Mouse (Mus musculus) Patski (cell line): ENCODE measurements around the gene Sdk1. TPM values are rescaled to one million over a fixed set of nuclear protein-coding genes. Genes with fewer than 3 reads are reported as not detected.
A peak's percentile ranks its signal among the peaks of the same experiment; 100 is the strongest.

Experiments used
- ATAC-seq: fragments of 100-300 bp; one replicate; pipeline ENCODE4 v1.8.0; 2021
- CTCF ChIA-PET: fragments of 350-600 bp; sonication (Branson Sonifier 250); formaldehyde crosslinking; loops from one replicate; lab custom pipeline; 2022; ENCODE audit warnings: inconsistent platforms; lab: Charles Lee
- POLR2A ChIA-PET: fragments of 350-600 bp; sonication (Branson Sonifier 250); formaldehyde crosslinking; loops from one replicate; lab custom pipeline; 2022; ENCODE audit warnings: antibody characterized with exemption, inconsistent platforms; lab: Charles Lee
- DNase-seq: peaks from one replicate; pipeline ENCODE4 v3.0.0-alpha.2; 2011; ENCODE audit warnings: low read depth, low spot score
- H3K27me3 ChIP-seq: fragments of 371-371 bp; one replicate; pipeline ENCODE4 v1.5.1; 2021
- CTCF ChIP-seq: fragments of 100-300 bp; IDR thresholded peaks from one replicate; pipeline ENCODE4 v1.5.1; 2021
- in situ Hi-C: fragments of 300-500 bp; cut with MboI; formaldehyde crosslinking; loops from 3 replicates; pipeline ENCODE4 v1.11.1; 2018; ENCODE audit warnings: low pct_unique_long_range_greater_than_20kb, mixed read lengths
- polyA plus RNA-seq: library from polyadenylated mRNA; unstranded; gene quantifications from one replicate; pipeline ENCODE4 v1.2.3, GENCODE M21; 2021

Gene Sdk1
- polyA plus RNA-seq, 1 experiment from 2014 or later = 35.4 TPM

- no peak for DNase-seq
- ChIA-PET CTCF (interaction anchor here (0.9 to 1.4 kb wide), 2 partner anchors 15 to 120 kb away, joined by 3 to 4 read pairs; no protein-coding TSS in a partner anchor), POLR2A (no interaction called here)
- no peak for ATAC-seq
- in situ Hi-C loops = no loop called here
- no peak for TF ChIP-seq CTCF
- no peaks in the 10 kb centered on the region for H3K27me3 ChIP-seq
These were observed 752.9 kb downstream of the Sdk1 start for GRCm38 (mm10) chr5:141994192-141994591.

GRCm38 (mm10) chr5:142000247-142000646, 759.0 kb downstream of the Sdk1 start:
- DNase-seq = no peak
- no peaks in the 10 kb centered on the region for H3K27me3 ChIP-seq
- TF ChIP-seq CTCF = no peak
- in situ Hi-C loops = no loop called here
- POLR2A ChIA-PET = no interaction called here
- CTCF ChIA-PET = interaction anchor here (0.8 to 1.7 kb wide), 3 partner anchors 11 to 23 kb away, joined by 3 to 5 read pairs (median 4); no protein-coding TSS in a partner anchor
- ATAC-seq = no peak

- no peak for ATAC-seq
- H3K27me3 ChIP-seq = no peaks in the 10 kb centered on the region
- no peak for DNase-seq
- in situ Hi-C loops = no loop called here
- TF ChIP-seq CTCF = no peak
- POLR2A ChIA-PET = no interaction called here
- CTCF ChIA-PET = interaction anchor here (1.4 to 1.7 kb wide), 2 partner anchors 10 to 22 kb away, joined by 3 to 5 read pairs; no protein-coding TSS in a partner anchor
These were observed 759.8 kb downstream of the Sdk1 start for GRCm38 (mm10) chr5:142001131-142001530.

- in situ Hi-C loops = no loop called here
- no peak for TF ChIP-seq CTCF
- ChIA-PET POLR2A (no interaction called here), CTCF (interaction anchor here (0.6 kb wide), 1 partner anchor 11 kb away, joined by 3 read pairs; no protein-coding TSS in a partner anchor)
- no peak for DNase-seq
- ATAC-seq = no peak
- H3K27me3 ChIP-seq = no peaks in the 10 kb centered on the region
These were observed 760.7 kb downstream of the Sdk1 start for GRCm38 (mm10) chr5:142001973-142002372.

- POLR2A ChIA-PET = no interaction called here
- ATAC-seq = no peak
- no peaks in the 10 kb centered on the region for H3K27me3 ChIP-seq
- no peak for DNase-seq
- no peak for TF ChIP-seq CTCF
- in situ Hi-C loops = no loop called here
- CTCF ChIA-PET = interaction anchor here (1.3 to 1.7 kb wide), 2 partner anchors 15 to 39 kb away, joined by 4 to 5 read pairs; no protein-coding TSS in a partner anchor
These were observed 768.9 kb downstream of the Sdk1 start for GRCm38 (mm10) chr5:142010189-142010588.

- POLR2A ChIA-PET = no interaction called here
- in situ Hi-C loops = no loop called here
- TF ChIP-seq CTCF = no peak
- ATAC-seq (no peak), DNase-seq (no peak)
- CTCF ChIA-PET = no interaction called here
- H3K27me3 ChIP-seq = no peaks in the 10 kb centered on the region
These were observed 775.7 kb downstream of the Sdk1 start for GRCm38 (mm10) chr5:142017001-142017400.

- in situ Hi-C loops = no loop called here
- CTCF ChIA-PET = interaction anchor here (1.1 to 2.0 kb wide), 3 partner anchors 14 to 31 kb away, joined by 3 to 5 read pairs (median 3); no protein-coding TSS in a partner anchor
- H3K27me3 ChIP-seq = no peaks in the 10 kb centered on the region
- POLR2A ChIA-PET = interaction anchor here (0.6 kb wide), 1 partner anchor 80 kb away, joined by 3 read pairs; no protein-coding TSS in a partner anchor
- TF ChIP-seq CTCF = no peak
- DNase-seq = no peak
- peak; percentile 49 for ATAC-seq
These were observed 781.7 kb downstream of the Sdk1 start for GRCm38 (mm10) chr5:142022877-142023580.

GRCm38 (mm10) chr5:142024448-142024847, 783.2 kb downstream of the Sdk1 start:
- ChIA-PET CTCF (no interaction called here), POLR2A (no interaction called here)
- TF ChIP-seq CTCF = no peak
- no peak for DNase-seq
- in situ Hi-C loops = no loop called here
- H3K27me3 ChIP-seq = no peaks in the 10 kb centered on the region
- ATAC-seq = no peak

- H3K27me3 ChIP-seq = no peaks in the 10 kb centered on the region
- no peak for DNase-seq
- no peak for TF ChIP-seq CTCF
- CTCF ChIA-PET = interaction anchor here (0.9 to 1.7 kb wide), 2 partner anchors 13 to 17 kb away, joined by 3 read pairs; no protein-coding TSS in a partner anchor
- POLR2A ChIA-PET = no interaction called here
- in situ Hi-C loops = no loop called here
- no peak for ATAC-seq
These were observed 795.2 kb downstream of the Sdk1 start for GRCm38 (mm10) chr5:142036536-142036935.

GRCm38 (mm10) chr5:142039236-142039635, 797.9 kb downstream of the Sdk1 start:
- ChIA-PET POLR2A (no interaction called here), CTCF (no interaction called here)
- in situ Hi-C loops = no loop called here
- DNase-seq (no peak), ATAC-seq (no peak)
- H3K27me3 ChIP-seq = no peaks in the 10 kb centered on the region
- TF ChIP-seq CTCF = no peak

GRCm38 (mm10) chr5:142039891-142040530, 798.7 kb downstream of the Sdk1 start:
- POLR2A ChIA-PET = no interaction called here
- DNase-seq = no peak
- in situ Hi-C loops = no loop called here

More at GRCm38 (mm10) chr5:142039891-142040530, 798.7 kb downstream of the Sdk1 start:
- CTCF ChIA-PET = no interaction called here
- TF ChIP-seq CTCF = no peak
- H3K27me3 ChIP-seq = no peaks in the 10 kb centered on the region
- no peak for ATAC-seq
